Mouse (Mus musculus) cerebellum, adult (tissue): ENCODE results near the gene Gng11.

Experiments
- ATAC-seq: cut with Nextera tagmentation; 2 replicates; pipeline ENCODE4 v1.9.2; 2017; ENCODE audit warnings: mild to moderate bottlenecking, moderate library complexity, mixed read lengths; ENCODE audit not compliant: insufficient number of reproducible peaks, low FRiP score, low TSS enrichment

Gng11 gene

GRCm38 (mm10) chr6:4003890-4004306 is at the start of gene Gng11:
Gene Gng11 (plus strand): TSS chr6:4003904.
- ATAC-seq: peak; percentile 63

DNA sequence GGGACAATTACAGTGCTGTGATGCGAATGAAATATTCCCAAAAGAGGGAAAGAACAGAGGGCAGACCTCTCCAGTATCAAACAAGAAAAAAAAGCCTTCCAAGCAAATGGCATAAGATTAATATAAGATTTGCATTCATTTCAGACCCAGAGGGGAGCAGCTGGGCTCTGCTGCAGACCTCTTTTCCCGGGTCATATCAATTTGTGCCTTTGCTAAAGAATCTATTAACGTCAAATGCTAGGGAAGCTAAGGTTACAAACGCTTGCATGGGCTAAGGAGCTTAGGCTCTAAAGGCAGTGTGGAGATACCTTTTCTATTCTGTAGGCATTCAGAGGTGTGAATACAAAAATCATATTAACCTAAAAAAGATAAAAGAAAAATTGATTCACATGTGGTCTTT is 48.7 kb upstream of the Gng11 start:
- ATAC-seq: no peak

GRCm38 (mm10) chr6:3967676-3968626 is 35.8 kb upstream of the Gng11 start:
- ATAC-seq: no peak

GRCm38 (mm10) chr6:3973679-3974078 is 30.0 kb upstream of the Gng11 start:
- no peak for ATAC-seq

DNA sequence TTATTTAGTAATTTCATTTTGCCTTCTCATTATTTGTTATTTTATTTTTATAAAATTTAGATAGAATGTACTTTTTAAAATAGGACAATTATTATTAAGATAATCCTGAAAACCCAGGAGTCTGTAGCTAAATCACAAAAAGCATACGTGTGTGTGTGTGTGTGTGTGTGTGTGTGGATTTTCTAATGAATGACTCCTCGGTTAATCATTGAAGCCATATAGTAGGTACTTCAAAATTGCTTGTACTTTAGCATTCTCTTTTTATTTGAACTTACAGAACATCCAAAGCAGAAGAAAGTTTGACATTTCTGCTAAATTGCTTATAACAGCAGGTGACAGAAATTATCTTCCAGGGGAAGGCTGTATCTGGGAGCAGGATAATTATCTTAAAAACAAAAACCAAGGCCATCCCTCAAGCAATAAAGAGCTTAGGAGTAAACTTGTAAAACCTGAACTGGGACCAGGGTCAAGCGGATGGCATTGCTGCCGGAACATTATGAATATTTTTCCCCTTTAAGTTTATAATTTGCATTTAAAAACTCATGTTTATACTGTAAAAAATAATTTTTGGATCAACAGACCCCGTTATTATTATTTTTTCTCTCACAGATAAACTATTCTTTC is 20.9 kb upstream of the Gng11 start:
- ATAC-seq: no peak

GRCm38 (mm10) chr6:3988750-3989149 is 15.0 kb upstream of the Gng11 start, which contains the start of gene Tfpi2:
Gene Tfpi2 (minus strand): TSS chr6:3988919.
- no peak for ATAC-seq

DNA sequence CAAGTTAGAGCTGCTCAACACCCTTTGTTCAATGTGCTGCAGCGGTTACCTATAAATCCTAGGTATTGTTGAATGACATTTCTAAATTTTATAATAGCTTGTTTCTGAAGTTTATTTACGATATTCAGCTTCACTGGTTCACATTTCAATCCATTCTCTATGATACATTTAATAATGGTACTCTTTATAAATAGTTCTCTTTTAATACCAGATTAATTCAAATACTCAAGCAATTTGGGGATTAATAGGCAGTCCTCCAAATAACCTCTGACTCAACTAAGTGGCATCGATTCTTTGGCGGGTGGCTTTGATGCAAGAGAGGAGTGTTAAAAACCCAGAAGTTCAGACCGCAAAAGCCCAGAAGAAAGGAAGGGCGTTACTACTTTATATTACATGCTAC is 10.2 kb upstream of the Gng11 start, which contains the start of gene Gngt1:
Gene Gngt1 (plus strand): TSS at position 301 of the 400 bp plus-strand sequence.
- ATAC-seq: no peak

DNA sequence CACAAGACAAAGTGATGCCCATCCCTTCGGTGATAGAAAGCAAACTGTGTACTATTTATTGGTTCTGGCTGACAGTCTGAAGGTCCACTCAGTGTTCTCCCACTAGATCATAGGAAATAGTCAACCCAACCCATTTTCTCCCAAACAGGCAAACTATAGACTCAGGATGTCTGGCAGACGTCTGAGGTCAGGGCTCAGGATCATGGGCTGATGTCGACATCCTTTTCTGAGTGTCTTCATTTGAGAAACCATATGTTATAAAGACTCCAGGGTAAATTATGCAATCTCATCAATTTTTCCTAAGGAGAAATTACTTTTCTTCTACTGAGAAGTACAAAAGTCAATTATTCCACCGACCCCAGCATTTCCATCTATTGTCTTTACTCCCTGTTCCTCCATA is 5.6 kb upstream of the Gng11 start:
- no peak for ATAC-seq

DNA sequence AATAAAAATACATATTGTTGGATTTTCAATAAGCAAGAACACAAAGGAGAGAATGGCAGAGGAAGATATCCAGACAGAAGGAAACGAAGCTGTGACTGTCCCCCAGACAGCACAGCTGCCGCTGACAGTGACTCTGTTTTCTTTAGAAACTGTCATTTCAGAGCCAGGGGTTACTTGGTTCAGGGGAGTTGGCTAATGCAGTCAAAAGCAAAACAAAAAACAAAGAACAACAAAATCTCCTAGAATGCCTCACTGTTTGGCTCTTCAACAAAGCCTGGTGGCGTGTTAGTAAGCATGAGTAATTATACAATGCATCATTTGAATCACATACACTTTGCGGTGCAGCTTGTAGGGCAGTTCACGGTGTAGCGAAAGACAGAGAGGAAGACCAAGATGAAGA is 4.4 kb upstream of the Gng11 start:
- no peak for ATAC-seq

DNA sequence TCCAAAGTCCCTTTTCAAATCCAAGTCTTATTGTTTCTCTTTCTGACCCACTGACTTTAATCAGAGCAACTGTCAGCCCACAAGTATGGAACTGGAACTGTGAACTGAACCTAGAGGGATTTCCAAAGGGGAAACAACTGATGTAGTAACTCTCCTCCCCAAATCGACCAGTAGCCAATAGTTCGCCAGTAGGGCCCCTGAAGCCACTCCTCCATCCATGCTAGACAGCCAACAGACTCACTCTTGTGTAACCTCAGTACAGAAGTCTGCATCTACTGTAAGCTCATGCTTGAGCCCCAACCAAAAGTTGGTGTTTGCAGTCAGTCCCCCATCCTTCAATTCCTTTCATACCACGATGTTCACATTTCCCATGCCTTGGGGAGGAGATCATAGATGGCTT is 3.0 kb upstream of the Gng11 start:
- no peak for ATAC-seq

- no peak for ATAC-seq
These were observed 259 bp upstream of the Gng11 start for GRCm38 (mm10) chr6:4003445-4003844.

DNA sequence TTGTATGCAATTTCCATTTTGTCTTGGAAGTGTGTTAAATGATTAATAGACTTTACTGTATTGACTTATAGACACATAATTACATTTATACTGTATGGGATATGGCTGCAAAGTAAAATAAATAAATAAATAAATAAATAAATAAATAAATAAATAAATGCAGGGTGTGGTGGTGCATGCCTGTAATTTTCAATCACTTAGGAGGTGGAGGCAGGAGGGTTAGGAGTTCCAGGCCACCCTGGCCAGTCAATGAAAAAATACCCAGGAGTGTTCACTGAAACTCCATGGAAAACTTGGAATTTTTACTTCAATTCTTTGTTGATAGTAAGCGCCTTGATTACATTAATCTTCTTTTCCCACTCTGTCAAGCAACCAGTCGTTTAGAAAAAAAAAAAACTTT is 1.1 kb downstream of the Gng11 start:
- no peak for ATAC-seq

GRCm38 (mm10) chr6:4008501-4009040 is 4.9 kb downstream of the Gng11 start:
- no peak for ATAC-seq

DNA sequence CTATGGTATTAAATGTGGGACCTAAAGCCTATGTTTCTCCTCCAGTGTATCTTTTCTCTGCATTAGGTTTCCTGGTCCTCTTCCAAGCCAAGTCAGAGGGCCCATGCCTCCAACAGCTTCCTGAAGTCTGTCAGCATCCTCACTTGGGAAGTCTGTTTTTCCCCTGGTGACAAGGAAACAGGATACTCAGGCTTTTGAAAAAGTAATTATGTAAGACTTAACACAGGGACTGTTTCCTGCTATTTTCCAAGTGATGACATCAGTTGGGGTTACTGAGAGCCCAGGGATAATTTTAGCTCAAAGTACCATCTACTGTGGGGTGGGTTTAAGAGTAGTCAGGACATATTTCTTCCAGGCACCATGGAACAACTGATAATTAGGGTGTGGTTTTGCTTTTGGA is 5.8 kb downstream of the Gng11 start:
- no peak for ATAC-seq

- no peak for ATAC-seq
These were observed 18.9 kb downstream of the Gng11 start for GRCm38 (mm10) chr6:4022645-4023044.

DNA sequence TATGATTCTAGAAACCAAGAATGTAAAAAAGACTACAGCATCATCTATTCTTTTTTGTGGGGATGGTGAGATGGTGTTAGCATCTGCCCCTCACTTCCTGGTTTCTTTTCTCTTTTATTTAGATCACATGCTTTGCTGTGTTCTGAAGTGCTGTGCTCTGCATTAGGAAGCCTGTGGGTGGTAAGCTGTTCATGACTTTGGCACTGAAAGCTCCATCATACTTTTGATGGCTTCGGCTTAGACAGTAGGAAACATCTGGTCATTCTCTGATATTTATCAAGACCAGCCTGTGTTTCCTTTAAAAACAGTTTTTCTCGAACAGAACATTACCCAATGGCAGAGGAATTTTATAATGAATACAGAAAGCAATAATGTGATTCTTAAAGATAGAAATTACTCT is 22.7 kb downstream of the Gng11 start:
- no peak for ATAC-seq

GRCm38 (mm10) chr6:4030956-4031355 is 27.3 kb downstream of the Gng11 start:
- no peak for ATAC-seq

- ATAC-seq: no peak
These were observed 38.1 kb downstream of the Gng11 start for GRCm38 (mm10) chr6:4041821-4042220.

GRCm38 (mm10) chr6:4047200-4047599 is 43.5 kb downstream of the Gng11 start:
- ATAC-seq: no peak

GRCm38 (mm10) chr6:4052843-4053242 is 49.1 kb downstream of the Gng11 start:
- ATAC-seq: no peak

DNA sequence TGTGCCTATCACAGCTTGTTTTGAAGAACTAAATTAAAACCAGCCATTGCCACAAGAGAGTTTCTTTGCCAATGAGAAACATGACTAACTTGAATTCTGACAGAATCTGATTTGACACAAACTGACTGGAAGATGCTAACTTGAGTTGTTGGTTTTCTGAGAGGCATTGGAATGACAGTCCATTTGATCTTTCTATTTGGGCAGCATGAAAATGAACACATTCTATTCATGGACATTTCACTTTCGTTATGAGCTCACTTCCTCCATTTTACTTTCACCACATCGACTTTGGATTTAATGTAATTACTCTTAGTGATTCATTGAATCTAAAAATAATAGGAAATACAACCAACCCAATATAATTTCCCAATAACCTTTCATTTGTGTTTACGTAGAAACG is 50.7 kb downstream of the Gng11 start:
- no peak for ATAC-seq
